Mouse (Mus musculus): ENCODE measurements around the gene Krt33a.

Krt33a gene

GRCm38 (mm10) chr11:100016112-100016511 lies at the start of gene Krt33a:
Gene Krt33a, minus strand, starts transcription at chr11:100016212.
- DNase-seq (ENCODE audit: low read depth), result no peak

GRCm38 (mm10) chr11:100058875-100059274 lies 42.9 kb upstream of the Krt33a start:
- DNase-seq (ENCODE audit: low read depth), result no peak

GRCm38 (mm10) chr11:100055686-100056655 lies 40.0 kb upstream of the Krt33a start:
- no peak for DNase-seq (ENCODE audit: low read depth)

GRCm38 (mm10) chr11:100050451-100050850 lies 34.4 kb upstream of the Krt33a start, which contains the start of gene Krt31:
Gene Krt31, minus strand, starts transcription at chr11:100050551.
- no peak for DNase-seq (ENCODE audit: low read depth)

DNA sequence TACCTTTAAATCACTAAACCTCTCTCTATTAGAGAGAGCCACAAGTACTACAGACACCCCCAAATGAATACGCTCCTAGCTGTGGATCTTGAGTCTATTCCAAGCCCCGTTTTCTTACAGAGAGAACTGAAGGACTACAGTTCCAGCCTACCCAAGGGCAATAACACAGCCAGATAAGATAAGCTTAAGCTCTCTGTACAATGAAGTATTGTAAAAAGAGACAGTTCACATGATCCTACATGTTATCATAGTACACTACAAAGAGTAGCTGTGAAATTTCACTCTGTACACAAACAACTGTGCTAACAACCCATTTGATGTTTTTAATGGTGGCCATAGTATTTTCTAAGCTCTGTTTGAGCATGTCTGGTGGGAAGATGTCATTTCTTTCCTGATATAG lies 31.2 kb upstream of the Krt33a start:
- no peak for DNase-seq (ENCODE audit: low read depth)

- DNase-seq (ENCODE audit: low read depth), result no peak
Measured at GRCm38 (mm10) chr11:100046303-100046866, 30.4 kb upstream of the Krt33a start.

- no peak for DNase-seq (ENCODE audit: low read depth)
Measured at GRCm38 (mm10) chr11:100041454-100041853, 25.4 kb upstream of the Krt33a start, which contains the start of gene Krt34. Gene Krt34, minus strand, starts transcription at chr11:100041554.

DNA sequence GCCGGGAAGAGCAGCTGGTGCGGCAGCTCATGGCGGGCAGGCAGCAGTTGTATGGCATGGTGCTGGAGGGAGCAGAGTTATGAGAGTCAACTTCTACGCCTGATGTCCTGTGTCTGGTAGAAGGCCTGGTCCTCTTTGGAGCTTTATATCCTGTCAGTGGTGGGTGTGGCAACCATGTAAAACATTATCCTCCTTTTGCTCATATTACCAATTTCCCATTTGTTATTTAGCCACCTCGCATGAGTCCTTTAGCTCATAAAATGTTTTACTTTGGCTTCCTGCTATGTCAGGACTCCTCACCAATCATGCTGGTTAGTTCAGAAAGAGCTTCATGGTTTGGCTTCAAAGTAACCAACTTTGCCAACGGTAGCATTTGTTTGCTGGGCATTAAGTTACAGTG lies 13.8 kb upstream of the Krt33a start, which contains the start of gene Krt33b:
Gene Krt33b, minus strand, starts transcription at position 101 of the 400 bp plus-strand sequence.
- no peak for DNase-seq (ENCODE audit: low read depth)

DNA sequence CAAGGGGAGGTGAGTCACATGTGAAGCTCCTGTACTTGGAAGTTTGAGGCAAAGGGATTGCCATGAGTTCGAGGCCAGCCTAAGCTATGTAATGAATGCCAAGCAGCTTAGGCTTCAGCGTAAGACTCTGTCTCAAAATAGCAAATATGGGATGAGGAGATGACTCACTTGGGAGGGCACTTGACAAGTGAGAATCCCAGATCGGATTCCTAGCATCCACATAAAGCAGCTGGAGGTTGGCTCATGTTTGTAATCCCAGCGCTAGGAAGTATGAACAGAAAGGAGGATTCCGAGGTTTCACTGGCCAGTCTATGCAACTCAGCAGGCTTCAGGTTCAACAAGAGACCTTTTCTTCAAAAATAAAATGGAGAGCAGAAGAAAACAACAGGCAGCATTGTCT lies 5.4 kb upstream of the Krt33a start:
- no peak for DNase-seq (ENCODE audit: low read depth)

GRCm38 (mm10) chr11:100019466-100019865 lies 3.5 kb upstream of the Krt33a start:
- no peak for DNase-seq (ENCODE audit: low read depth)

DNA sequence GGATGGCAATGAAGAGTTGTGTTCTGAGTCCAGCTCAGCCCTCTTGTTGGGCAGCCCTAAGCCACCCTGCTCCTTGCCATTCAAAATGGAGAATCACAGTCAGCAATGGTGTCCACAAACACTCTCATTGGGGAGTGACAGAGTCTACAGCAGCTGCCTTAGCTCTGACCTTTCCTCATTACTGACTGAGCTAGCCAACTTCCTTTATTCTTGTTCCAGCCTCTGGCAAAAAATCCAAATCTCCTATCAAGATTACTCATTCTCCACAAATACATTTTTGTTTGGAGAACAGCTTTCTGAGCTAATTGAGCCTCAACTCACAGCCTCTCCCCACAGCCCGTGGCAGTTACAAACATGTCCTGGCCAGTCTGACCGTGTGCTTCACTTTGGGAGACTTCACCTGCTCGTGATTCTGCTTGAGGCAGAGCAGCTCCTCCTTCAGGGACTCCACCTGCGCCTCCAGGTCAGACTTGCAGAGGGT lies 2.3 kb downstream of the Krt33a start:
- DNase-seq (ENCODE audit: low read depth), result no peak

GRCm38 (mm10) chr11:100010682-100011081 lies 5.3 kb downstream of the Krt33a start:
- no peak for DNase-seq (ENCODE audit: low read depth)

GRCm38 (mm10) chr11:100008336-100008735 lies 7.7 kb downstream of the Krt33a start:
- DNase-seq (ENCODE audit: low read depth), result no peak

DNA sequence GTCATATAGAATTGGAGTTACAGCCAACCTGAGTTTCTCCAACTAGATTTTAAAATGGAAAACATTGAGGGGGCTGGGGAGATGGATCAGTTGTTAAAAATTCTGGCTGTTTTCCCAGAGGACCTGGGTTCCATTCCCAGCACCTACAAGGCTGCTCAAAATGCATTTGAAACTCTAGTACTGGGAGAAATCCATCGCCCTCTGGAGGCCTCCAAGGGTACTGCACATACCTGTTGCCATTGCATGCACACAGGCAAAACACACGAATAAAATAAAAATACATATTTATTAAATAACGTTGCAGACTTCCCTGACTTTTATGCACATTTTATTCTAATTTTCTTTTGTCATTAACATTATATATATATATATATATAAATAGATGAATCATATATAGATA lies 9.4 kb downstream of the Krt33a start:
- DNase-seq (ENCODE audit: low read depth), result peak; percentile 8

DNA sequence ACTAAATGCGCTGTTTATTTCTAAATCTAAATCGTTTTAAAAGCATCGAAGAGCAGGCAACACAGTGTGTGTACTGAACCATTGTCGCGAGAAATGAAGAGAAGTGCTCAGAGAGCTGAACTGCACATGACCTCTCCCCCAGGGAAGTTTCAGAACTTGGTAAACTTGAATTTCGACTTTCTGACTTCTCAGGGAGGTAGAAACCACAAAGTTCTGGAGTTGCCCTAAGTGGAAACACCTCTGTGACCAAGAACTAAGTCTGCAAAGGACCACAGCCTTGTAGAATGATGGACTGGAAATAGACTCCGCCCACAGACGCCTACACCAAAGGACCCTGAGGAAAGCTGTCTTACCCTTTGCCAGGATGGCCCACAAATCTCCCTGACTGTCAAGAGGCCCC lies 10.1 kb downstream of the Krt33a start:
- no peak for DNase-seq (ENCODE audit: low read depth)

DNA sequence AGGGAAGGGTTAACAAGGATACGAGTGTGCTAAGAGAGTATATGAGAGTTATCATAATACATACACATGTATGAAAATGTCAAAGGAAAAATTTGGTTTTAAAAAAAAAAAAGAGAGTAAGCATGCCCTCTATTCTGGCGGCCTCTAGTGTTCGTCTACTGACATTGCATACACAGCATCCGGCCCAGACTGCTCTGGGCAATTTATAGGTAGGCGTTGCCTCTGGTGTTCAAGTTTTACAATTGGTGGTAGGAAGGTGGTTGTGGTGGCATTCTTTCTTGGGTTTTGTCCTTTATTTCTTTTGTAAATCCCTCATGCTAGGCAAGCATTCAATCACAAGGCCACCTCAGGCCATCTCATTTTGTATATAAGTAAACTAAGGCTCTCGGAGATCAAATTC lies 11.2 kb downstream of the Krt33a start:
- DNase-seq (ENCODE audit: low read depth), result peak; percentile 32

DNA sequence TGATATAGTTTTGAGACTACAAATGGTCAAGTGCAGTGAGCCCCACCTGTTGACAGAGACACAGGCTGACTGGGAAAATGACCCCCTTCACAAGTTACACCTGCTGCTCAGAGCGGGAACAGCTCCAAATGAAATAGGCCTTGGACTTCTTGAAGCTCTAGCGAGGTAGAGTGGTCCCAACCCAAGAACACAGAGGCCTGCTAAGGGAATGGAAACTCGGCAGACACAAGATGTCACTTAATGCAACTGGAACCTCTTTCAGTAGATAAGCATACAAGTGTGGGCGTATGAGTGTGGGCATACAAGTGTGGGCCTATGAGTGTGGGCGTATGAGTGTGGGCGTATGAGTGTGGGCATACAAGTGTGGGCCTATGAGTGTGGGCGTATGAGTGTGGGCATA lies 16.9 kb downstream of the Krt33a start:
- DNase-seq (ENCODE audit: low read depth), result no peak

DNA sequence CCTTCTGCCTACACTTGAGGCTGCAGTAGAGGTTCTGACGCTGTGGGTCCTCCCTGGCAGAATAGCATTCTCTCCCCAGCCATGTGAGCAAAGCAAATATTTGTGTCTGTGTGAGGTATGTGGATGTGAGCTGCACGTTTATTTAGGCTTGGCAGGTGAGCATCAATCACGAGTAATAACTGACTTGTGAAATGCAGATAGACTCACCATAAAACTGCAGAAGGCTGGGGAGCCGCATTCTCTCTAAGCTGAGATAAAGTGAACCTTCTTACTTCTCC lies 21.7 kb downstream of the Krt33a start:
- DNase-seq (ENCODE audit: low read depth), result no peak

- DNase-seq (ENCODE audit: low read depth), result no peak
Measured at GRCm38 (mm10) chr11:99993620-99994383, 22.2 kb downstream of the Krt33a start, which contains the start of gene Krtap17-1. Gene Krtap17-1, minus strand, starts transcription at chr11:99993994.

- DNase-seq (ENCODE audit: low read depth), result no peak
Measured at GRCm38 (mm10) chr11:99990571-99990970, 25.4 kb downstream of the Krt33a start.

DNA sequence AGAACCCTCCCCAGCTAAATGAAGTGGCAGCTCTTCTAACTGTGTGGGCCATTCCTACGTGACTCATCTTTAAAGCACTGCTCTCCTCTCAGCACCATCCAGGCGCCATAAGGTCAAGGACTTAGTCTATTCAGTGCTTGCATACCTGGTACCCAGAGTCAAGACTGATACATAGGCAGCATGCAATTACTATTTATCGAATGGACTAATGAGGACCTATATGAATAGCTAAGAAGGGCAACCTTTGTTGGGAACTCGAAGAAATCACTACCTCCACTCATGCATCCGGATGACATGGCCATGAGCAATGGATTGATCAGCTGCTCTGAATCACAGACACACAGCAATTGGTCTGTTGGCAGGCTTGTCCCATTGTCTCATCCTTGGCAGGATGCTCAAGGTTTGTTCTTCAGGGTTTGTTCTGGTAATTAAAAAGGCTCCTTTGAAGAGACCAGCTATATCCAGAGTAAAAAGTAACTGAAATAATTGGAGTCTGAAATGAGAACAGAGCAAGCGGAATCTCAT lies 26.1 kb downstream of the Krt33a start:
- DNase-seq (ENCODE audit: low read depth), result no peak

- DNase-seq (ENCODE audit: low read depth), result no peak
Measured at GRCm38 (mm10) chr11:99988530-99988929, 27.5 kb downstream of the Krt33a start.
